Mouse (Mus musculus): ENCODE measurements at regions not wholly inside any gene's neighbourhood (a gene's known extent, or its start where the extent isn't known, plus 50 kb on each side); places are given as distances from the start of the nearest gene placed in this dataset.

- DNase-seq (ENCODE audit: low spot score in 2 of 2), result no peak
These were observed 146.1 kb downstream of the Efcab1 start for GRCm38 (mm10) chr16:15052389-15052923.

GRCm38 (mm10) chr16:15052924-15053793 is 146.8 kb downstream of the Efcab1 start:
- DNase-seq (ENCODE audit: low spot score in 2 of 2), result peak; percentile 24 to 50

DNA sequence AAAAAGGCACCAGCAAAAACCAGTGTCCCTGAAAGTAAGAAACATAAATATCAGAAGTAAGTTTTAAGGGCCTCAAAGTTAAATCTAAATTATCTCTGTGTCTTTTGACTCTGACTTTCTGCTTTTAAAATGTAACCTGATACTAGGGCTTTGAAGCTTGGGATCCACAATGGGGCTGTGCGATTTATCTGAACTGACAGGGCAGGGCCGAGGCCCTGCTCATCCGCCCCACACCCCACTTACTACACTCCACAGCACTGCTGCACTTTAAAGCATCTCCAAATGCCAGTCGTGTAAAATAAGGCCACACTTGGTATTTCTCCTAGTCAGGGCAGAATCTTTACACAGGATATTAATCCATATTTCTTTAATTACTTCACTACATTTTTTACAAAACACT is 147.4 kb downstream of the Efcab1 start:
- DNase-seq (ENCODE audit: low spot score in 2 of 2), result no peak

- DNase-seq (ENCODE audit: low spot score in 2 of 2), result no peak
These were observed 148.0 kb downstream of the Efcab1 start for GRCm38 (mm10) chr16:15054306-15055001.

DNA sequence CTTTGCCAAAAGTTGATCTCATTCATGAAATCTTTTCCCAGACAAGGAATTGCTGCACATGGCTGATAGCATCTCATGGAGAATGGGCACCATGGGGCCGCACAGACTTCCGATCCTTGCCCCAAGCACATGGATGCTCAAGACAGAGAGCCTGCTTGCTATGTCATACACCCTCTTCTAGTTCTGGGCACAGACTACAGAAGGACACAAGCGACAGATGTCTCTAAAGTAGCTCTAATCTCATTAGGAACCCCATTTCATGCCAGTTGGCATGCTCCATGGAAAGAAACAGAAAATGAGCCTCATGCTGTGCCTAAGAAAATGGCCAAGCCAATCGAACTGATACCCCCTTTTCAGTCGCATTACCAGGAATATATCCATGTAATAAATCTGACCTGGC is 149.3 kb downstream of the Efcab1 start:
- no peak for DNase-seq (ENCODE audit: low spot score in 2 of 2)

DNA sequence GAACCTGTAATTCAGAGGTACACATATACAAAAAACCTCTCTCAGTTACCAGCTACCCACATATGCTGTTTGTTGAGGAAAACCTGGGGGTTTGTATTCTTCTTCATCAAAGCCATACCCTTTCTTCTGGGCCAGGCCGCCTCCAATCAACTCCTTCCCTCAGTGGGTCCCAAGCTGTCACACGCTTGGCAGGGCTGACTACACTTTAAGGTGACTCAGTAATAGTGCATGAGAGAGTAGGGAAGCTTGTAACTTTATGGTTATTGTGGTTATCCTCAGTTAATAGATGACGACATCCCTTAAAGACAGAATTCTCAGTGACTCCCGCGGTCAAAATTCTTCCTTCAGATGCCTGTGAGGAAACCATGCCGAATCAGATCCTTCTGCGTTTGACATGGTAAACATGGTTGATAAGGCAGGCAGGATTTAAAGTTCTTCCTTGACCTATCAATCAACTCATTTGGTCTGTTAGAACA is 164.1 kb downstream of the Efcab1 start:
- DNase-seq (ENCODE audit: low spot score in 2 of 2), result no peak

GRCm38 (mm10) chr16:15074407-15074806 is 168.0 kb downstream of the Efcab1 start:
- DNase-seq (ENCODE audit: low spot score in 2 of 2), result no peak

DNA sequence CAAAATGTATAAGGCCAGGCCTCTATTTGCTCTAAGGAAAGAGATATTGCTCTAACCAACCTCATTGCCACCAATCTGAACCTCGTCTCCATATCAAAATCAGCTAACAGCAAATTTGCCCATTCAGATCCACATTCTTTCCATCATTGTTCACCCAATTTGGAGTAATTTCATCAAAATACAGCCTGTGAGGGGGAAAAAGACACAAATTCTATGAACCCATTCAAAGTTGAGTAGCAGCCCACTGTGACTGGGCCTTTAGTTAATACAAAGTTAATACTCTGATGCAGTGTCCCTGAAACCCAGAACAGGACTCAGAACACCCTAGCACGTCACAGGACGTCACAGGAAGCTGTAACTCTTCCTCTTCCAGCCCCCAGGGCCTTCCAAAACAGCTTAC is 177.3 kb downstream of the Efcab1 start:
- DNase-seq (ENCODE audit: low spot score in 2 of 2), result no peak

- no peak for DNase-seq (ENCODE audit: low spot score in 2 of 2)
These were observed 177.8 kb downstream of the Efcab1 start for GRCm38 (mm10) chr16:15084147-15084752.

- peak in 1 of 2 experiments; percentile 6 for DNase-seq (ENCODE audit: low spot score in 2 of 2)
These were observed 178.6 kb downstream of the Efcab1 start for GRCm38 (mm10) chr16:15084753-15085728.

GRCm38 (mm10) chr16:15086556-15086955 is 180.2 kb downstream of the Efcab1 start:
- no peak for DNase-seq (ENCODE audit: low spot score in 2 of 2)

- no peak for DNase-seq (ENCODE audit: low spot score in 2 of 2)
These were observed 197.5 kb downstream of the Efcab1 start for GRCm38 (mm10) chr16:15103938-15104337.

GRCm38 (mm10) chr16:15107234-15107633 is 200.8 kb downstream of the Efcab1 start:
- DNase-seq (ENCODE audit: low spot score in 2 of 2), result no peak

DNA sequence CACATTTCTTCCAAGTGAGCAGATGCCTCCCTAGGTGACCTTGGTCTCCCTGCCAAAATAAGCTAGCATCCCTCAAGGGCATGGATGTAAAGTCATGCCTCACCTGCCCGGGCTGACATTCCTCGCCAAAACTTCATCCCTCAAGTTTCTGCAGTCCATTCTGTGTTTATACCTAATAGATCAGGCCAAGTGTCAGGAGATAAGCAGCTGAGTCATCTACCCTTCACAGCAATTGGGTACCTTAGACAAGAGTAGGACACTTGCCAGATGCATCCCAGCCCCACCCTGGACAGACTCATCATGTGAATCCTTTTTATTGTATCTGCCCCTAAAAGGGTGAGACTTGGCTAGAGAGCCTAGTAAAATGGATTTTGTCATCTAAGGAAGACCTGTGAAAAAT is 204.1 kb upstream of the Gm21897 start:
- no peak for DNase-seq (ENCODE audit: low spot score in 2 of 2)

GRCm38 (mm10) chr16:15113989-15114556 is 203.2 kb upstream of the Gm21897 start:
- DNase-seq (ENCODE audit: low spot score in 2 of 2), result no peak

- no peak for DNase-seq (ENCODE audit: low spot score in 2 of 2)
These were observed 202.6 kb upstream of the Gm21897 start for GRCm38 (mm10) chr16:15114574-15115230.

DNA sequence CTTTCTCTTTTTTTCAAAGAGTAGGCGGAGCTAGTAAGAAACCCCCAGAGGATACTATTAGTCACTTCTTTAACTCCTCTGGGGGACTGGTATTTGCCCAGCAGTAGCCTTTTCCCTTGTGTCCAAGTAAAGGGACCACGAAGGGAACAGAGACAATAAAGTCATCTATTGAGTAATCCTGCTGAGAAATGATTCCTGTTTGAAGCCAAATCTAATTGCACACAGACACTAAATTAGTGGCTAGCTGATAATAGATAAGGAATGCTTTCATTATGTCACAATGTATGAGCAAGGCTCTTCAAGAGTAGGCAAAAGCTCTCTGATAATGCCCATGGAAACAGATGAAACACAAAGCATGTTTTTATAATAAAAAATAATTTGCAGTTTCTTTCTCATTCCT is 201.9 kb upstream of the Gm21897 start:
- no peak for DNase-seq (ENCODE audit: low spot score in 2 of 2)

DNA sequence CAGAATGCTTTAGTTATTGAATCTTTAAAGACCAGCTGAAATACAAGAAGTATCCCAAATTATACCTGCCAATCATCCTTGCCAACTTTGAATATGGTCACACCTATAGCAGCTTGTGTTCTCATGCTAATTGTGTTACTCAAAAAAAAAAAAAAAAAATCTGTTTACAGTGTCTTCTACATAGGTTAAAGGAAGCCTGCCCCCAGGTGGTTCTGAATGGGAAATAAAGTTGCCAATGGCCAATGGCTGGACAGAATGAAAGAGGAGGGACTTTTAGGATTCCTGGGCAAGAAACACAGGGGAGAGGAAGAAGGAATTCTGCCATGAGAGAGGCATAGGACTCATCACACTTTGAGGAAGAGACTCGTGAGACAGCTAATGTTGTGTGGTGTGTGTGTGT is 197.5 kb upstream of the Gm21897 start:
- no peak for DNase-seq (ENCODE audit: low spot score in 2 of 2)

DNA sequence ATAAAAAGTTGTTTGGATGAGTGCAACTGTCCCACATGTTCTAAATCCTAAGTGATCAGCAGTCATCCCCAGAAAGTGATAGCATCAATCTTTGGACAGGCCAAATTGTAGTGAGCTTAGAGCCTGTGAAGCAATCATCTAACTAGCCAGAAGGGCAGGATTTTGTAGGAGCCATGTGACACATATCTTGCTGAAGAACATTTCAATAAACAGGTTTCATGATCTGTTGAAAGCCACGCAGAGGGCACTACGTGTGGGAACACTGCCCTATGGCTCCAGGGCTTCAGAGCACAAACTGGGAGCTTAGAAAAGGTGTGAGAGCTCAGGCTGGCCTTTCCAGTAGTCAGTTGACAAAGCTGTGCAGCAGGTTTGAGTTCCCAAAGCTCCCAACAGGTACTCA is 188.3 kb upstream of the Gm21897 start:
- no peak for DNase-seq (ENCODE audit: low spot score in 2 of 2)

DNA sequence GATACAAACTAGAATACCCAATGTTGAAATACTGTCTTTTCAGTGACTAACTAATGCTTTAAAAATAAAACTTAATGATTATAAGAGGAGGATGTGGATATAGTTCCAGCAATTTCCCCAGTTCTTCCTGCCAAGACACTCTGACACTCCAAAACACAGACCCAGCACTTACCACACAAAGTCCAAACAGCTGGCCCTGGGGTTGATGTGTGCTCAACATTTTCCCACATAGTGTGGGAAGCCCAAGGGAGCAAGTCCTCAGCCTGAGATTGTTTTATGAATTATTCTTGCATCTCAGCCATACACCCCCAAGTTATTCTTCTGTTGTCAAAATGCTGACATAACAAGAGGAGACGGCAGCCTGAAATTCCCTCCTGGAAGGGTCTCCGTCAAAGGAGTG is 187.5 kb upstream of the Gm21897 start:
- DNase-seq (ENCODE audit: low spot score in 2 of 2), result no peak
